ENCODE assay signal across 12 mouse cellular contexts in the genomic region with DNA sequence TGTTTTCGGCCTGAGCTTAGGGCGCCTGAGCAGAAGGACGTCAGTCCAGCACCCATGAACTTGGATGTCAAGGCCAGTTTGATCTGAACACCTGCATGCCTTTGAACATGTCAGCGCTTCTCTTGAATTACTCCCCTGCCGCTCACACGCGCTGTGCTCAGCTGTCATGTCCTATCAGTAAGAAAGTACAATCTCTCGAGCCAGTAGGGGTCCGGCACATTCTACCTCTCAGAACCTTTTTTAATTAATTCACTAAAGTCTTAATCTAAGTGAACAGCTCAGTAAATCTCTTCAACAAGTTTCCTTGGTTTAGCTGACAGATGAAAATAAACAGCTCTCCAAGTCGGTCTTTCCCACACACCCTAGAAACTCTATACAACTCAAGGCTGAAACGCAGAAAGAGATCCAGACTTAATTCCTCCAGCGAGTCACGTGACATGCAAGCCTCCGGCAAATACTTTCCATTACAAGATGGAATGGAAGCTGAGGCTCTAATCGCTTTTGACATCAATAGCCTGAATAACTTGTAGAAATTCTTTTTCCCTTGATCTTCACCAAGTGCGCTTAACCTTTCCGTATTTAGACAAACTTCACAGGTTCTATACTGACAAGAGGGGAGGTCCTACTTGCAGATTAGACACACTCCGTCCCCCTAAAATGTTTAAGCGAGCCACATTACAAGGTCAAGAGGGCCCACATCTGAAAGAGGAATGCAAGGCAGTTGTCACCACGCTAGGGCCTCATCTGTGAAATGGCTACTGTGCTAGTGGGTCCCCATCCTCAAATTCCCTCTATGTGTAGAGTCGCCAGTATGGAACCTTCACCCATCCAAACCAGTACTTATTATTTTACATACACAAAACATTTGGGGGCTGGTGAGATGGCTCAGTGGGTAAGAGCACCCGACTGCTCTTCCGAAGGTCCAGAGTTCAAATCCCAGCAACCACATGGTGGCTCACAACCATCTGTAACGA. TPM values are rescaled to one million over a fixed set of nuclear protein-coding genes. Genes with fewer than 3 reads are reported as not detected.
DNase-seq lines count a peak whose midpoint lies in the region; ATAC-seq and TF ChIP-seq lines count a peak whose summit lies in the region.
"Had no signal": no experiment of that assay in that cellular context is flagged by ENCODE, and none has a peak within 500 bp of the region (broad histone marks: within the 10 kb centered on the region; RNA-seq: fewer than 3 reads in every experiment).

No protein-coding gene starts in this region.

- H3K9me3 ChIP-seq in heart, postnatal 0 days (replicated peaks; ENCODE audit: control insufficient read depth, low read length): no peaks in the 10 kb centered on the region
- H3K9me3 ChIP-seq in midbrain, embryonic 14.5 days (ENCODE audit: control insufficient read depth, low read length): no peaks in the 10 kb centered on the region
- H3K9me3 ChIP-seq in midbrain, embryonic 16.5 days (replicated peaks; ENCODE audit: control insufficient read depth, low read length, poor library complexity, severe bottlenecking): no peaks in the 10 kb centered on the region
- H3K9me3 ChIP-seq in embryonic facial prominence, embryonic 14.5 days (ENCODE audit: control insufficient read depth, low read length): no peaks in the 10 kb centered on the region
- H3K9me3 ChIP-seq in stomach, postnatal 0 days (ENCODE audit: control insufficient read depth, low read length): no peaks in the 10 kb centered on the region
- H3K9me3 ChIP-seq: hindbrain, embryonic 10.5 days; megakaryocyte, embryonic 14.5 days had no signal

- H3K27ac ChIP-seq in heart, postnatal 0 days (ENCODE audit: low read depth): no peak overlapping the region; the same call in 1 of the 2 replicates
- no peak overlapping the region for H3K27ac ChIP-seq in midbrain, embryonic 14.5 days (replicated peaks; ENCODE audit: low read depth, low read length)
- no peak overlapping the region for H3K27ac ChIP-seq in midbrain, embryonic 16.5 days (ENCODE audit: low read length)
- H3K27ac ChIP-seq in embryonic facial prominence, embryonic 14.5 days (replicated peaks; ENCODE audit: low read depth, low read length): peak overlapping the region; percentile 30; the same call in 1 of the 2 replicates
- peak overlapping the region; percentile 35; the same call in 1 of the 2 replicates for H3K27ac ChIP-seq in stomach, postnatal 0 days (replicated peaks)

- no peaks in the 10 kb centered on the region for H3K27me3 ChIP-seq in heart, postnatal 0 days (ENCODE audit: control insufficient read depth, insufficient read depth, low read length)
- no peaks in the 10 kb centered on the region for H3K27me3 ChIP-seq in midbrain, embryonic 14.5 days (ENCODE audit: control insufficient read depth, insufficient read depth, low read length)
- no peaks in the 10 kb centered on the region for H3K27me3 ChIP-seq in midbrain, embryonic 16.5 days (ENCODE audit: control insufficient read depth, insufficient read depth, low read depth, low read length)
- no peaks in the 10 kb centered on the region for H3K27me3 ChIP-seq in embryonic facial prominence, embryonic 14.5 days (replicated peaks; ENCODE audit: control insufficient read depth, insufficient read depth, low read length)
- H3K27me3 ChIP-seq in stomach, postnatal 0 days (ENCODE audit: control insufficient read depth, insufficient read depth, low read length): no peaks in the 10 kb centered on the region

- TF ChIP-seq EP300 in heart, postnatal 0 days (IDR thresholded peaks at IDR 0.05; ENCODE audit: low read depth): no peak
- no peak for TF ChIP-seq EP300 in stomach, postnatal 0 days (optimal IDR thresholded peaks at IDR 0.05)

- peaks cover 5% of the 10 kb centered on the region; the same call in 1 of the 2 replicates for H3K4me1 ChIP-seq in heart, postnatal 0 days (ENCODE audit: control insufficient read depth, insufficient read depth)
- no peaks in the 10 kb centered on the region for H3K4me1 ChIP-seq in midbrain, embryonic 14.5 days (ENCODE audit: control insufficient read depth, insufficient read depth, low read length)
- peaks cover 3% of the 10 kb centered on the region; the same call in 1 of the 2 replicates for H3K4me1 ChIP-seq in midbrain, embryonic 16.5 days (ENCODE audit: control insufficient read depth, insufficient read depth, low read length)
- no peaks in the 10 kb centered on the region for H3K4me1 ChIP-seq in embryonic facial prominence, embryonic 14.5 days (ENCODE audit: control insufficient read depth, insufficient read depth, low read length)
- H3K4me1 ChIP-seq in stomach, postnatal 0 days (replicated peaks; ENCODE audit: control insufficient read depth, insufficient read depth): no peaks in the 10 kb centered on the region
- H3K4me1 ChIP-seq: hindbrain, embryonic 10.5 days had no signal

- no peak for TF ChIP-seq CTCF in heart, postnatal 0 days (IDR thresholded peaks at IDR 0.05; ENCODE audit: low read depth)
- TF ChIP-seq CTCF in stomach, postnatal 0 days (IDR thresholded peaks at IDR 0.05; ENCODE audit: low read depth): no peak

- intact Hi-C loops in heart, postnatal 14 days (cut with DNase I): no loop called here

- no peak overlapping the region for H3K4me3 ChIP-seq in heart, postnatal 0 days (ENCODE audit: low read depth, low read length)
- H3K4me3 ChIP-seq in midbrain, embryonic 14.5 days (replicated peaks; ENCODE audit: low read depth, low read length): no peak overlapping the region
- no peak overlapping the region for H3K4me3 ChIP-seq in midbrain, embryonic 16.5 days (ENCODE audit: low read depth, low read length)
- H3K4me3 ChIP-seq in embryonic facial prominence, embryonic 14.5 days (ENCODE audit: low read depth, low read length): no peak overlapping the region
- H3K4me3 ChIP-seq in stomach, postnatal 0 days (ENCODE audit: low read depth, low read length): no peak overlapping the region
- H3K4me3 ChIP-seq: megakaryocyte, embryonic 14.5 days had no signal

- ATAC-seq in heart, postnatal 0 days (ENCODE audit: insufficient read depth, low read depth): no peak
- ATAC-seq in midbrain, embryonic 14.5 days (ENCODE audit: low FRiP score, low TSS enrichment): no peak
- ATAC-seq in midbrain, embryonic 16.5 days: no peak
- ATAC-seq in embryonic facial prominence, embryonic 14.5 days (ENCODE audit: low read depth): peak; percentile 77
- no peak for ATAC-seq in stomach, postnatal 0 days (ENCODE audit: low FRiP score, low TSS enrichment)

- peak; percentile 18 for DNase-seq in heart, postnatal 0 days (ENCODE audit: low spot score)
- DNase-seq in heart, postnatal 14 days: no peak
- DNase-seq in midbrain, embryonic 14.5 days: peak; percentile 61
- DNase-seq in embryonic facial prominence, embryonic 14.5 days (ENCODE audit: low spot score): peak; percentile 91
- DNase-seq in stomach, postnatal 0 days (ENCODE audit: low spot score): no peak
- no peak for DNase-seq in c-Kit-positive CD71-positive TER-119-positive erythroid progenitor cells, embryonic 14.5 days (ENCODE audit: low spot score)
- DNase-seq in layer of hippocampus, adult 9-11 months: no peak
- DNase-seq: cerebellum, adult 9-10 months; thymus, adult 2 months had no signal

- H3K4me2 ChIP-seq in heart, postnatal 0 days (ENCODE audit: low read depth, low read length): no peak overlapping the region
- H3K4me2 ChIP-seq in midbrain, embryonic 14.5 days (ENCODE audit: low read length): no peak overlapping the region
- H3K4me2 ChIP-seq in midbrain, embryonic 16.5 days (ENCODE audit: low read length): no peak overlapping the region
- H3K4me2 ChIP-seq in embryonic facial prominence, embryonic 14.5 days (ENCODE audit: low read depth, low read length): 0 out of 2 replicates have a peak overlapping the region, but pooled peaks have one; percentile 10
- H3K4me2 ChIP-seq in stomach, postnatal 0 days (replicated peaks; ENCODE audit: low read depth): no peak overlapping the region

- H3K36me3 ChIP-seq in heart, postnatal 0 days (replicated peaks; ENCODE audit: control insufficient read depth, insufficient read depth, low read length): no peaks in the 10 kb centered on the region
- no peaks in the 10 kb centered on the region for H3K36me3 ChIP-seq in midbrain, embryonic 14.5 days (ENCODE audit: control insufficient read depth, insufficient read depth, low read length)
- H3K36me3 ChIP-seq in midbrain, embryonic 16.5 days (ENCODE audit: control insufficient read depth, insufficient read depth, low read length): no peaks in the 10 kb centered on the region
- no peaks in the 10 kb centered on the region for H3K36me3 ChIP-seq in embryonic facial prominence, embryonic 14.5 days (ENCODE audit: control insufficient read depth, insufficient read depth, low read length)
- H3K36me3 ChIP-seq in stomach, postnatal 0 days (ENCODE audit: control insufficient read depth, insufficient read depth, low read length): no peaks in the 10 kb centered on the region
- H3K36me3 ChIP-seq: hindbrain, embryonic 10.5 days had no signal

- 47% methylated on average over 23 of the region's 24 CpGs for WGBS in heart, postnatal 0 days
- 52% methylated on average over 24 of the region's 24 CpGs for WGBS in midbrain, embryonic 14.5 days
- WGBS in midbrain, embryonic 16.5 days: 45% methylated on average over 23 of the region's 24 CpGs
- WGBS in embryonic facial prominence, embryonic 14.5 days: 48% methylated on average over 23 of the region's 24 CpGs
- WGBS in stomach, postnatal 0 days: 55% methylated on average over 24 of the region's 24 CpGs

- no peak overlapping the region for H3K9ac ChIP-seq in heart, postnatal 0 days (replicated peaks; ENCODE audit: low read depth, low read length)
- no peak overlapping the region for H3K9ac ChIP-seq in midbrain, embryonic 14.5 days (replicated peaks; ENCODE audit: low read length)
- no peak overlapping the region for H3K9ac ChIP-seq in midbrain, embryonic 16.5 days (ENCODE audit: low read depth, low read length)
- no peak overlapping the region for H3K9ac ChIP-seq in embryonic facial prominence, embryonic 14.5 days (ENCODE audit: low read depth, low read length)
- H3K9ac ChIP-seq in stomach, postnatal 0 days (ENCODE audit: low read length): no peak overlapping the region

RNA-seq across cellular contexts. Expression of gene Pogz, which starts 17.6 kb away (rescaled TPM):
- 19.9 and 22.3 TPM in 2 replicates for total RNA-seq in heart, postnatal 0 days (2014; rRNA removed; ENCODE audit: low replicate concordance)
- 5.8 TPM in 2 replicates for polyA plus RNA-seq in heart, postnatal 0 days (2015; fragmentation: Nextera tagmentation; extraction: Ambion mirVana)
- total RNA-seq in heart, postnatal 14 days (2021): 10 to 100 TPM; 23.9 to 24.0 TPM
- polyA plus RNA-seq in midbrain, embryonic 14.5 days (2014; fragmentation: Nextera tagmentation; extraction: Ambion mirVana): 24.2 and 28.7 TPM in 2 replicates
- 21.1 and 23.5 TPM in 2 replicates for polyA plus RNA-seq in midbrain, embryonic 16.5 days (2015; fragmentation: Nextera tagmentation; extraction: Ambion mirVana)
- 15.1 and 17.9 TPM in 2 replicates for polyA plus RNA-seq in embryonic facial prominence, embryonic 14.5 days (2014; fragmentation: Nextera tagmentation; extraction: Ambion mirVana)
- polyA plus RNA-seq in stomach, postnatal 0 days (2015; fragmentation: Nextera tagmentation; extraction: Ambion mirVana): 4.1 and 4.6 TPM in 2 replicates

RNA-seq across cellular contexts. Expression of gene Cgn, which starts 33.4 kb away (rescaled TPM):
- total RNA-seq in heart, postnatal 0 days (2014; rRNA removed; ENCODE audit: low replicate concordance): 0.04 and 0.89 TPM in 2 replicates
- 0.51 and 0.73 TPM in 2 replicates for polyA plus RNA-seq in heart, postnatal 0 days (2015; fragmentation: Nextera tagmentation; extraction: Ambion mirVana)
- under 1 TPM; 0.63 to 0.86 TPM for total RNA-seq in heart, postnatal 14 days (2021)
- 5.9 and 7.7 TPM in 2 replicates for polyA plus RNA-seq in midbrain, embryonic 14.5 days (2014; fragmentation: Nextera tagmentation; extraction: Ambion mirVana)
- 14.2 and 16.9 TPM in 2 replicates for polyA plus RNA-seq in midbrain, embryonic 16.5 days (2015; fragmentation: Nextera tagmentation; extraction: Ambion mirVana)
- 4.0 and 5.8 TPM in 2 replicates for polyA plus RNA-seq in embryonic facial prominence, embryonic 14.5 days (2014; fragmentation: Nextera tagmentation; extraction: Ambion mirVana)
- 24.7 and 25.2 TPM in 2 replicates for polyA plus RNA-seq in stomach, postnatal 0 days (2015; fragmentation: Nextera tagmentation; extraction: Ambion mirVana)

Comparison
In these comparisons a context has a peak if more than half of its experiments do, and no peak if none do; other contexts are left out.
1. DNase-seq: peak in heart, postnatal 0 days (single experiment), midbrain, embryonic 14.5 days (single experiment) and embryonic facial prominence, embryonic 14.5 days (single experiment); none in heart, postnatal 14 days (0 of 2), stomach, postnatal 0 days (single experiment), c-Kit-positive CD71-positive TER-119-positive erythroid progenitor cells, embryonic 14.5 days (single experiment) and layer of hippocampus, adult 9-11 months (single experiment).
2. H3K27ac ChIP-seq: peak in embryonic facial prominence, embryonic 14.5 days (single experiment) and stomach, postnatal 0 days (single experiment); none in heart, postnatal 0 days (single experiment), midbrain, embryonic 14.5 days (single experiment) and midbrain, embryonic 16.5 days (single experiment).